Mouse (Mus musculus): ENCODE measurements around the gene Hexa. TPM values are rescaled to one million over a fixed set of nuclear protein-coding genes. Genes with fewer than 3 reads are reported as not detected.

The Hexa gene
- polyA plus RNA-seq, 1 experiment from 2014 or later: 50.4 TPM

- H3K36me3 ChIP-seq: no peaks in the 10 kb centered on the region
- 88% methylated on average over 2 of the region's 2 CpGs for WGBS
These were observed 32.5 kb downstream of the Hexa start for GRCm38 (mm10) chr9:59571852-59572251.

GRCm38 (mm10) chr9:59577401-59577800, 38.1 kb downstream of the Hexa start:
- Histone ChIP-seq H3K36me3 (no peaks in the 10 kb centered on the region), H3K4me1 (peaks cover 26% of the 10 kb centered on the region), H3K9me3 (replicated peaks) (no peaks in the 10 kb centered on the region), H3K27ac (replicated peaks) (0 out of 2 replicates have a peak overlapping the region, but pooled peaks have one; percentile 7), H3K4me3 (peak overlapping the region; percentile 54), H3K27me3 (ENCODE audit: low read depth, poor library complexity, severe bottlenecking) (peaks cover 54% of the 10 kb centered on the region)
- 16% methylated on average over 13 of the region's 13 CpGs for WGBS
- DNase-seq (ENCODE audit: low spot score): no peak

More at GRCm38 (mm10) chr9:59571852-59572251, 32.5 kb downstream of the Hexa start:
- no peak overlapping the region for H3K4me3 ChIP-seq
- H3K9me3 ChIP-seq (replicated peaks): no peaks in the 10 kb centered on the region
- no peak overlapping the region for H3K27ac ChIP-seq (replicated peaks)
- H3K27me3 ChIP-seq (ENCODE audit: low read depth, poor library complexity, severe bottlenecking): peaks cover 14% of the 10 kb centered on the region
- no peak for DNase-seq (ENCODE audit: low spot score)
- H3K4me1 ChIP-seq: no peaks in the 10 kb centered on the region; the same call in 1 of the 2 replicates

- DNase-seq (ENCODE audit: low spot score): peak; percentile 100
- peaks cover 59% of the 10 kb centered on the region for H3K27me3 ChIP-seq (ENCODE audit: low read depth, poor library complexity, severe bottlenecking)
- under 1% methylated on average over 60 of the region's 61 CpGs for WGBS
- peak within 1 kb of the TSS; percentile 63 for H3K27ac ChIP-seq (replicated peaks)
- peaks cover 26% of the 10 kb centered on the region for H3K4me1 ChIP-seq
- no peaks in the 10 kb centered on the region for H3K9me3 ChIP-seq (replicated peaks)
- peak within 1 kb of the TSS; percentile 54 for H3K4me3 ChIP-seq
- no peaks in the 10 kb centered on the region for H3K36me3 ChIP-seq
These were observed 38.6 kb downstream of the Hexa start, which contains the start of gene Celf6 for GRCm38 (mm10) chr9:59577844-59578504. Gene Celf6 (plus strand): TSS chr9:59577917.

GRCm38 (mm10) chr9:59578505-59578867, 39.1 kb downstream of the Hexa start:
- H3K27me3 ChIP-seq (ENCODE audit: low read depth, poor library complexity, severe bottlenecking): peaks cover 64% of the 10 kb centered on the region
- H3K4me1 ChIP-seq: peaks cover 26% of the 10 kb centered on the region
- no peaks in the 10 kb centered on the region for H3K9me3 ChIP-seq (replicated peaks)
- WGBS: under 1% methylated on average over 20 of the region's 20 CpGs
- no peak for DNase-seq (ENCODE audit: low spot score)
- no peaks in the 10 kb centered on the region for H3K36me3 ChIP-seq
- H3K27ac ChIP-seq (replicated peaks): peak overlapping the region; percentile 63
- peak overlapping the region; percentile 54 for H3K4me3 ChIP-seq

GRCm38 (mm10) chr9:59584871-59585308, 45.5 kb downstream of the Hexa start:
- peak; percentile 78 for DNase-seq (ENCODE audit: low spot score)
- no peaks in the 10 kb centered on the region for H3K9me3 ChIP-seq (replicated peaks)
- H3K4me3 ChIP-seq: peak overlapping the region; percentile 39
- 8% methylated on average over 13 of the region's 13 CpGs for WGBS
- H3K36me3 ChIP-seq: no peaks in the 10 kb centered on the region
- H3K27me3 ChIP-seq (ENCODE audit: low read depth, poor library complexity, severe bottlenecking): peaks cover 74% of the 10 kb centered on the region
- no peak overlapping the region for H3K27ac ChIP-seq (replicated peaks)
- H3K4me1 ChIP-seq: peaks cover 30% of the 10 kb centered on the region

- no peak overlapping the region for H3K27ac ChIP-seq (replicated peaks)
- WGBS: 73% methylated on average over 5 of the region's 5 CpGs
- no peak for DNase-seq (ENCODE audit: low spot score)
- H3K9me3 ChIP-seq (replicated peaks): no peaks in the 10 kb centered on the region
- no peaks in the 10 kb centered on the region for H3K36me3 ChIP-seq
- H3K4me3 ChIP-seq: no peak overlapping the region
- peaks cover 69% of the 10 kb centered on the region for H3K27me3 ChIP-seq (ENCODE audit: low read depth, poor library complexity, severe bottlenecking)
- H3K4me1 ChIP-seq: peaks cover 30% of the 10 kb centered on the region
These were observed 48.9 kb downstream of the Hexa start for GRCm38 (mm10) chr9:59588252-59588651.

- H3K9me3 ChIP-seq (replicated peaks): no peaks in the 10 kb centered on the region
- no peaks in the 10 kb centered on the region for H3K36me3 ChIP-seq
- whole genome bisulfite sequencing: 31% methylated on average over 12 of the region's 12 CpGs
- no peak overlapping the region for H3K4me3 ChIP-seq
- H3K27me3 ChIP-seq (ENCODE audit: low read depth, poor library complexity, severe bottlenecking): peaks cover 62% of the 10 kb centered on the region
- H3K4me1 ChIP-seq: peaks cover 30% of the 10 kb centered on the region
- H3K27ac ChIP-seq (replicated peaks): no peak overlapping the region; the same call in 1 of the 2 replicates
- DNase-seq (ENCODE audit: low spot score): peak; percentile 61
These were observed 49.7 kb downstream of the Hexa start for GRCm38 (mm10) chr9:59588710-59589671.

- H3K27me3 ChIP-seq (ENCODE audit: low read depth, poor library complexity, severe bottlenecking): peaks cover 60% of the 10 kb centered on the region
- no peaks in the 10 kb centered on the region for H3K9me3 ChIP-seq (replicated peaks)
- H3K4me3 ChIP-seq: no peak overlapping the region
- WGBS: 86% methylated on average over 10 of the region's 10 CpGs
- DNase-seq (ENCODE audit: low spot score): no peak
- H3K27ac ChIP-seq (replicated peaks): no peak overlapping the region
- no peaks in the 10 kb centered on the region for H3K36me3 ChIP-seq
- H3K4me1 ChIP-seq: peaks cover 26% of the 10 kb centered on the region
These were observed 50.5 kb downstream of the Hexa start for GRCm38 (mm10) chr9:59589703-59590439.

- no peaks in the 10 kb centered on the region for H3K9me3 ChIP-seq (replicated peaks)
- WGBS: 87% methylated on average over 8 of the region's 8 CpGs
- H3K4me1 ChIP-seq: peaks cover 13% of the 10 kb centered on the region
- H3K27me3 ChIP-seq (ENCODE audit: low read depth, poor library complexity, severe bottlenecking): peaks cover 32% of the 10 kb centered on the region
- no peak for DNase-seq (ENCODE audit: low spot score)
- H3K4me3 ChIP-seq: no peak overlapping the region
- H3K27ac ChIP-seq (replicated peaks): no peak overlapping the region
- H3K36me3 ChIP-seq: no peaks in the 10 kb centered on the region
These were observed 62.3 kb downstream of the Hexa start for GRCm38 (mm10) chr9:59601661-59602060.

- Histone ChIP-seq H3K27me3 (ENCODE audit: low read depth, poor library complexity, severe bottlenecking) (peaks cover 32% of the 10 kb centered on the region), H3K4me1 (peaks cover 13% of the 10 kb centered on the region), H3K4me3 (no peak overlapping the region), H3K9me3 (replicated peaks) (no peaks in the 10 kb centered on the region), H3K27ac (replicated peaks) (no peak overlapping the region), H3K36me3 (no peaks in the 10 kb centered on the region)
- DNase-seq (ENCODE audit: low spot score): no peak
- WGBS: 52% methylated on average over 6 of the region's 6 CpGs
These were observed 66.6 kb downstream of the Hexa start for GRCm38 (mm10) chr9:59605967-59606366.

- Histone ChIP-seq H3K27ac (replicated peaks) (no peak overlapping the region), H3K4me3 (no peak overlapping the region), H3K36me3 (no peaks in the 10 kb centered on the region), H3K9me3 (replicated peaks) (no peaks in the 10 kb centered on the region), H3K27me3 (ENCODE audit: low read depth, poor library complexity, severe bottlenecking) (no peaks in the 10 kb centered on the region), H3K4me1 (peaks cover 7% of the 10 kb centered on the region; the same call in 1 of the 2 replicates)
- DNase-seq (ENCODE audit: low spot score): no peak
- 89% methylated on average over 2 of the region's 2 CpGs for WGBS
These were observed 71.6 kb downstream of the Hexa start for GRCm38 (mm10) chr9:59610950-59611349.

Data from midbrain, embryonic 10.5 days (tissue).